Mouse (Mus musculus): ENCODE measurements at regions not wholly inside any gene's neighbourhood (a gene's known extent, or its start where the extent isn't known, plus 50 kb on each side); places are given as distances from the start of the nearest gene placed in this dataset.

- TF ChIP-seq CTCF (IDR thresholded peaks at IDR 0.05; ENCODE audit: low read depth) (no peak), EP300 (IDR thresholded peaks at IDR 0.05; ENCODE audit: low read depth) (no peak)
Observed at GRCm38 (mm10) chr3:142935949-142936348, 54.1 kb upstream of the Pkn2 start.
